Mouse (Mus musculus) kidney, embryonic 14.5 days (tissue): ENCODE measurements around the gene Gpi1. TPM values are rescaled to one million over a fixed set of nuclear protein-coding genes. Genes with fewer than 3 reads are reported as not detected.

Experiments used
- ATAC-seq: fragments of 200-750 bp; cut with Nextera tagmentation; 2 replicates; pipeline ENCODE4 v1.8.0; 2017; ENCODE audit warnings: moderate number of reproducible peaks, mild to moderate bottlenecking, moderate TSS enrichment, moderate library complexity; ENCODE audit not compliant: low FRiP score, low TSS enrichment
- H3K27ac ChIP-seq: fragments of 300-500 bp; sonication (generic); 2 replicates; pipeline ENCODE4 v1.5.1; 2014; ENCODE audit warnings: low read depth, mild to moderate bottlenecking, low read length, moderate library complexity, mixed read lengths
- H3K27me3 ChIP-seq: fragments of 300-500 bp; sonication (generic); 2 replicates; pipeline ENCODE4 v1.6.1; 2014; ENCODE audit warnings: mild to moderate bottlenecking, low read length; ENCODE audit not compliant: control insufficient read depth, insufficient read depth
- H3K36me3 ChIP-seq: fragments of 300-500 bp; sonication (generic); 2 replicates; pipeline ENCODE4 v1.6.1; 2014; ENCODE audit warnings: low read length, mixed read lengths; ENCODE audit not compliant: control insufficient read depth, insufficient read depth
- H3K4me1 ChIP-seq: fragments of 300-500 bp; sonication (generic); 2 replicates; pipeline ENCODE4 v1.6.1; 2014; ENCODE audit warnings: low read length, mixed read lengths; ENCODE audit not compliant: control insufficient read depth, insufficient read depth
- H3K4me2 ChIP-seq: fragments of 300-500 bp; sonication (generic); replicated peaks from 2 replicates; pipeline ENCODE4 v1.6.1; 2014; ENCODE audit warnings: low read depth, mild to moderate bottlenecking, low read length
- H3K4me3 ChIP-seq: fragments of 300-500 bp; sonication (generic); 2 replicates; pipeline ENCODE4 v1.5.1; 2014; ENCODE audit warnings: mild to moderate bottlenecking, low read length
- H3K9ac ChIP-seq: fragments of 300-500 bp; sonication (generic); 2 replicates; pipeline ENCODE4 v1.6.1; 2014; ENCODE audit warnings: low read depth, mild to moderate bottlenecking, low read length, moderate library complexity
- H3K9me3 ChIP-seq: fragments of 300-500 bp; sonication (generic); 2 replicates; pipeline ENCODE4 v1.6.1; 2016; ENCODE audit warnings: low read length; ENCODE audit not compliant: control insufficient read depth
- WGBS: fragments of 180-500 bp; shearing (Covaris S2); extraction: QIAGEN DNeasy Blood & Tissue Kit; methylation state at CpG from one replicate; pipeline ENCODE4 v1.1.7; 2014; 5-methylcytosine and 5-hydroxymethylcytosine counted together
- polyA plus RNA-seq: library from polyadenylated mRNA; unstranded; fragments of >200 nt; fragmentation: Nextera tagmentation; extraction: Ambion mirVana; gene quantifications from 2 replicates; pipeline ENCODE4 v1.2.1, GENCODE M21; 2014

The Gpi1 gene
- polyA plus RNA-seq, 1 experiment from 2014 or later: 366 TPM

GRCm38 (mm10) chr7:34234610-34235561 lies 4.8 kb upstream of the Gpi1 start:
- no peaks in the 10 kb centered on the region for H3K27me3 ChIP-seq
- WGBS: 1% methylated on average over 17 of the region's 17 CpGs
- H3K4me1 ChIP-seq: peaks cover 6% of the 10 kb centered on the region; the same call in 1 of the 2 replicates
- no peaks in the 10 kb centered on the region for H3K9me3 ChIP-seq
- H3K4me3 ChIP-seq: peak overlapping the region; percentile 53
- peaks cover 33% of the 10 kb centered on the region for H3K36me3 ChIP-seq
- peak overlapping the region; percentile 63 for H3K9ac ChIP-seq
- peak overlapping the region; percentile 93 for H3K27ac ChIP-seq
- H3K4me2 ChIP-seq: peak overlapping the region; percentile 72
- ATAC-seq: no peak

GRCm38 (mm10) chr7:34233909-34234609 lies 3.9 kb upstream of the Gpi1 start:
- peak; percentile 95 for ATAC-seq
- Histone ChIP-seq H3K9ac (peak overlapping the region; percentile 63), H3K9me3 (no peaks in the 10 kb centered on the region), H3K27me3 (no peaks in the 10 kb centered on the region), H3K4me1 (peaks cover 6% of the 10 kb centered on the region; the same call in 1 of the 2 replicates), H3K4me2 (peak overlapping the region; percentile 72), H3K36me3 (peaks cover 26% of the 10 kb centered on the region; the same call in 1 of the 2 replicates), H3K27ac (peak overlapping the region; percentile 93), H3K4me3 (peak overlapping the region; percentile 53)
- under 1% methylated on average over 46 of the region's 46 CpGs for WGBS

- Histone ChIP-seq H3K4me3 (peak overlapping the region; percentile 53), H3K9ac (peak overlapping the region; percentile 63; the same call in 1 of the 2 replicates), H3K9me3 (no peaks in the 10 kb centered on the region), H3K36me3 (peaks cover 20% of the 10 kb centered on the region; the same call in 1 of the 2 replicates), H3K4me1 (peaks cover 9% of the 10 kb centered on the region; the same call in 1 of the 2 replicates), H3K4me2 (peak overlapping the region; percentile 72), H3K27me3 (no peaks in the 10 kb centered on the region), H3K27ac (peak overlapping the region; percentile 93)
- no peak for ATAC-seq
- WGBS: 50% methylated on average over 7 of the region's 7 CpGs
Measured at GRCm38 (mm10) chr7:34232785-34233725, 2.9 kb upstream of the Gpi1 start.

DNA sequence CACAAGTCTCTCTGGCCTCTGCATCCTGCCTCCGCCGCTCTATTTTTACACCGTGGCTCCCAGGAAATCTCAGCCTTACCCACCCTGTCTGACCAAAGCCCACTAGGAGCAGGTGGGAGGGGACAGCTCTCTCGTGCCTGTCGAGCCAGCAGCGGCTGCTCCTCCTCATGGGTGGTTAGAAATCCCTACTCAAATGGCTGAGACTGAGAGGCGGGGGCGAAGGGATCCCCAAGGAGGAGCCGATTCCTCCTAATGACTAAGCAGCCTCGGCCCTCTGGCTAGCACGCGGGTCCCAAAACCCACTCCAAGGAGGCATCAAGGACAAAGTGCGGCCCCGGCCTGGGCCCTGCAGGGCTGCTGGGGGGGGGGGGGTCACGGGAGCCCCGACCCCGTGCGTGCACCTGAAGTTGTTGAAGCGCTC lies 435 bp downstream of the Gpi1 start:
- no peaks in the 10 kb centered on the region for H3K27me3 ChIP-seq
- peak overlapping the region; percentile 76 for H3K27ac ChIP-seq
- peaks cover 9% of the 10 kb centered on the region; the same call in 1 of the 2 replicates for H3K4me1 ChIP-seq
- peaks cover 36% of the 10 kb centered on the region for H3K36me3 ChIP-seq
- under 1% methylated on average over 19 of the region's 19 CpGs for WGBS
- peak overlapping the region; percentile 64 for H3K4me3 ChIP-seq
- H3K9me3 ChIP-seq: no peaks in the 10 kb centered on the region
- peak overlapping the region; percentile 78 for H3K9ac ChIP-seq
- peak; percentile 40 for ATAC-seq
- peak overlapping the region; percentile 58 for H3K4me2 ChIP-seq

GRCm38 (mm10) chr7:34229153-34229552 lies 983 bp downstream of the Gpi1 start:
- Histone ChIP-seq H3K4me3 (peak overlapping the region; percentile 64), H3K9ac (peak overlapping the region; percentile 78), H3K9me3 (no peaks in the 10 kb centered on the region), H3K27me3 (no peaks in the 10 kb centered on the region), H3K27ac (no peak overlapping the region), H3K4me2 (peak overlapping the region; percentile 58), H3K4me1 (peaks cover 9% of the 10 kb centered on the region; the same call in 1 of the 2 replicates), H3K36me3 (peaks cover 41% of the 10 kb centered on the region)
- no peak for ATAC-seq
- 15% methylated on average over 4 of the region's 5 CpGs for WGBS

DNA sequence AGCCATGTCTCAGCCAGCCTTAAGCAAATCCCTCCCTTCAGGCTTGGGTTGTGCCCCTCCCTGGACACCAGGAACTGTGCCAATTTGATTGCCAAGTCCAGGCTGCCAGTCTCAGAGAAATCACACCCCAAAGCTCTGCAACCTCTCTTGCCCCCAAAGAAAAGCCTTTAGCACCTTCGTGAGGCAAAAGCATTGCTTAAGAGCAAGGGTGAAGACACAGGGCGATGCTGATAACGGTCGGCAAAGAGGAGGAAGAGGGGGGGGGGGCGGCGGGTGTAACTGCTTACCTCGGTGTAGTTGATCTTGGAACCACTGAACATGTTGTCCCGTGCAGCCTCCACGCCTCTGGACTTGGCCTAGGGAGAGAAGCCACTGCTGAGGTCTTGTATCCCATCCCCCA lies 1.5 kb downstream of the Gpi1 start:
- WGBS: 43% methylated on average over 7 of the region's 9 CpGs

DNA sequence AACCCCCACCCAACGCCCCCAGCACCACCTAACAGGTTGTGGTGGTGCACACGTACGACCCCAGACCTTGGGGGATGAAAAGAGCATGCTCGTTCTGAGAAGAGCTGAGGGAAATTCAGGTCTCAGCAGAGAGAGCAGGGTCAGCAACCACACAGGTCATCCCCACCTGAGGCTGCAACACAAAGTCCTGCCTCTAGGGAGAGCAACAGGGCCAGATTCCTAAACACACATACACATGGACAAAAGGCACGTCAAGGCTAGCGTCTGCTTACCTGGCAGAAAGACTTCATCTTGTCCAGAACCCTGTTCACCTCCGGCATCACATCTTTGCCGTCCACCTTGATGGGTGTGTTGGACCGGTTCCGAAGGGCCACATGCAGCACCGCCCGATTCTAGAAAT lies 3.3 kb downstream of the Gpi1 start:
- H3K4me3 ChIP-seq: no peak overlapping the region
- ATAC-seq: no peak
- 90% methylated on average over 12 of the region's 12 CpGs for WGBS
- peaks cover 6% of the 10 kb centered on the region; the same call in 1 of the 2 replicates for H3K4me1 ChIP-seq
- H3K9ac ChIP-seq: no peak overlapping the region
- H3K27ac ChIP-seq: no peak overlapping the region
- peaks cover 64% of the 10 kb centered on the region for H3K36me3 ChIP-seq
- H3K4me2 ChIP-seq: no peak overlapping the region
- H3K9me3 ChIP-seq: no peaks in the 10 kb centered on the region
- no peaks in the 10 kb centered on the region for H3K27me3 ChIP-seq

More for the DNA sequence above, 1.5 kb downstream of the Gpi1 start:
- Histone ChIP-seq H3K9ac (no peak overlapping the region; the same call in 1 of the 2 replicates), H3K4me3 (peak overlapping the region; percentile 64; the same call in 1 of the 2 replicates), H3K27me3 (no peaks in the 10 kb centered on the region), H3K9me3 (no peaks in the 10 kb centered on the region), H3K4me2 (peak overlapping the region; percentile 58; the same call in 1 of the 2 replicates), H3K27ac (no peak overlapping the region), H3K4me1 (peaks cover 8% of the 10 kb centered on the region; the same call in 1 of the 2 replicates), H3K36me3 (peaks cover 46% of the 10 kb centered on the region)
- ATAC-seq: no peak

- Histone ChIP-seq H3K4me3 (no peak overlapping the region), H3K27ac (no peak overlapping the region), H3K9ac (no peak overlapping the region), H3K27me3 (no peaks in the 10 kb centered on the region), H3K4me2 (no peak overlapping the region), H3K36me3 (peaks cover 72% of the 10 kb centered on the region), H3K9me3 (no peaks in the 10 kb centered on the region), H3K4me1 (peaks cover 6% of the 10 kb centered on the region; the same call in 1 of the 2 replicates)
- WGBS: 82% methylated on average over 8 of the region's 8 CpGs
- ATAC-seq: no peak
Measured at GRCm38 (mm10) chr7:34226086-34226485, 4.0 kb downstream of the Gpi1 start.
